Mouse (Mus musculus): ENCODE data around the gene Ncoa5.

DNA sequence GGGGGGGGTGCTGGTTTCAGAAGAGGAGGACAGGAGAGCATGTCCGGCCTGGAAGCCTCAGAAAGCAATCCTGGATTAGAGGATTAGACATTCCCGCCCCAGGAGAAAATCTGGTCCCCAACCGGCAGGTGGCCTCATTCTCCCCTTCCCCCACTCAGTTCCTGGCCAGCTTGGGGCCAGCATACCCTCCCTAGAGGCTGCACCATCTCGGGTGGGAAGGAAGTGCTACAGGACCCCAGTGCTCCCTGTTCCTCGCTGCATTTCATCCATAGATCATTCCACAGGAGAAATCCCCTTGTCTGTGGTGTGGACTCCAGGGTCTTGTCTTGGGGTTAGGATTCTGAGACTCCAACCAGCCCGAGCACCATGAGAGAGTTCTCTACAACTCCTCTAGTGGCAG lies 67.5 kb downstream of the Ncoa5 start:
- TF ChIP-seq CTCF (IDR thresholded peaks at IDR 0.05; ENCODE audit: low read depth, low read length) (no peak), POLR2A (IDR thresholded peaks at IDR 0.05; ENCODE audit: extremely low read depth, insufficient read depth, low read length) (no peak)

Measured in liver, adult 2 months (tissue).